8 mouse cellular contexts compared by ENCODE assay signal in genomic region chr17:35590410-35591218, GRCm38 (mm10). TPM values are rescaled to one million over a fixed set of nuclear protein-coding genes. Genes with fewer than 3 reads are reported as not detected.
A peak's percentile ranks its signal among the peaks of the same experiment; 100 is the strongest.
DNase-seq lines count a peak whose midpoint lies in the region; ATAC-seq and TF ChIP-seq lines count a peak whose summit lies in the region.

No protein-coding gene starts in this region.

- no peaks in the 10 kb centered on the region for H3K9me3 ChIP-seq in liver, embryonic 12.5 days (replicated peaks)
- no peaks in the 10 kb centered on the region for H3K9me3 ChIP-seq in midbrain, embryonic 16.5 days (replicated peaks; ENCODE audit: control insufficient read depth, low read length, poor library complexity, severe bottlenecking)

- no peaks in the 10 kb centered on the region for H3K36me3 ChIP-seq in liver, embryonic 12.5 days
- no peaks in the 10 kb centered on the region for H3K36me3 ChIP-seq in midbrain, embryonic 16.5 days (ENCODE audit: control insufficient read depth, insufficient read depth, low read length)
- H3K36me3 ChIP-seq in spleen, adult 2 months (ENCODE audit: control insufficient read depth, insufficient read depth, low read length): no peaks in the 10 kb centered on the region

- H3K4me2 ChIP-seq in liver, embryonic 12.5 days: no peak overlapping the region
- peak overlapping the region; percentile 25; the same call in 1 of the 2 replicates for H3K4me2 ChIP-seq in midbrain, embryonic 16.5 days (ENCODE audit: low read length)

- H3K27ac ChIP-seq in liver, embryonic 12.5 days: no peak overlapping the region
- H3K27ac ChIP-seq in midbrain, embryonic 16.5 days (ENCODE audit: low read length): peak overlapping the region; percentile 70
- no peak overlapping the region for H3K27ac ChIP-seq in spleen, adult 2 months (ENCODE audit: insufficient read depth, low read length)

- no peak overlapping the region for H3K4me3 ChIP-seq in liver, embryonic 12.5 days
- H3K4me3 ChIP-seq in midbrain, embryonic 16.5 days (ENCODE audit: low read depth, low read length): no peak overlapping the region
- no peak overlapping the region for H3K4me3 ChIP-seq in spleen, adult 2 months (ENCODE audit: extremely low read depth, insufficient read depth, insufficient read length)

- H3K4me1 ChIP-seq in liver, embryonic 12.5 days: no peaks in the 10 kb centered on the region
- no peaks in the 10 kb centered on the region for H3K4me1 ChIP-seq in midbrain, embryonic 16.5 days (ENCODE audit: control insufficient read depth, insufficient read depth, low read length)
- no peaks in the 10 kb centered on the region for H3K4me1 ChIP-seq in spleen, adult 2 months (ENCODE audit: control insufficient read depth, insufficient read depth, insufficient read length)

- peak; percentile 68; the same call in 1 of the 2 replicates for TF ChIP-seq CTCF in spleen, adult 2 months (IDR thresholded peaks at IDR 0.05; ENCODE audit: extremely low read depth, insufficient read depth, insufficient read length, insufficient replicate concordance)

- ATAC-seq in liver, embryonic 12.5 days: no peak
- ATAC-seq in midbrain, embryonic 16.5 days: peak; percentile 92

- peaks cover 9% of the 10 kb centered on the region; the same call in 1 of the 2 replicates for H3K27me3 ChIP-seq in liver, embryonic 12.5 days (replicated peaks)
- no peaks in the 10 kb centered on the region for H3K27me3 ChIP-seq in midbrain, embryonic 16.5 days (ENCODE audit: control insufficient read depth, insufficient read depth, low read depth, low read length)
- no peaks in the 10 kb centered on the region for H3K27me3 ChIP-seq in spleen, adult 2 months (ENCODE audit: control insufficient read depth, insufficient read depth, low read length)

- 41% methylated on average over 21 of the region's 21 CpGs for WGBS in liver, embryonic 12.5 days (ENCODE audit: insufficient replicate concordance)
- 55% methylated on average over 21 of the region's 21 CpGs for WGBS in midbrain, embryonic 16.5 days
- WGBS in spleen, adult 2 months: 24% methylated on average over 21 of the region's 21 CpGs

- intact Hi-C loops in left cerebral cortex, postnatal 4 days (cut with DNase I): loop anchor here (5.0 kb wide), 1 partner anchor 42 kb away; no protein-coding TSS in a partner anchor

- no peak for TF ChIP-seq POLR2A in spleen, adult 2 months (IDR thresholded peaks at IDR 0.05; ENCODE audit: low read depth, low read length)

- no peak overlapping the region for H3K9ac ChIP-seq in liver, embryonic 12.5 days
- no peak overlapping the region for H3K9ac ChIP-seq in midbrain, embryonic 16.5 days (ENCODE audit: low read depth, low read length)

- DNase-seq in liver: peak; percentile 61
- peak; percentile 76 for DNase-seq in embryo, embryonic 10 days (ENCODE audit: low spot score)
- peak; percentile 84 for DNase-seq in gastrocnemius, postnatal 10 days
- DNase-seq in kidney, adult 11 months: peak; percentile 42
- DNase-seq in left cerebral cortex, postnatal 4 days: peak; percentile 82
- DNase-seq in spleen, adult 2 months (ENCODE audit: low read depth in 1 of 2, low spot score in 2 of 2): peak; percentile 33 to 43

RNA-seq across cellular contexts. Expression of gene Sfta2, which starts 10.7 kb away (rescaled TPM):
- not detected in 2 replicates for polyA plus RNA-seq in liver, embryonic 12.5 days (2016; fragmentation: Nextera tagmentation; extraction: Ambion mirVana)
- total RNA-seq in gastrocnemius, postnatal 10 days (2021): not detected
- not detected for total RNA-seq in left cerebral cortex, postnatal 4 days (2021)
- not detected in 2 replicates for polyA plus RNA-seq in midbrain, embryonic 16.5 days (2015; fragmentation: Nextera tagmentation; extraction: Ambion mirVana)
- polyA plus RNA-seq in spleen, adult 2 months (2012; rRNA removed): not detected in 2 replicates

RNA-seq across cellular contexts. Expression of gene 2300002M23Rik, which starts 23.4 kb away (rescaled TPM):
- not detected in 2 replicates for polyA plus RNA-seq in liver, embryonic 12.5 days (2016; fragmentation: Nextera tagmentation; extraction: Ambion mirVana)
- not detected for total RNA-seq in gastrocnemius, postnatal 10 days (2021)
- not detected for total RNA-seq in left cerebral cortex, postnatal 4 days (2021)
- not detected in 2 replicates for polyA plus RNA-seq in midbrain, embryonic 16.5 days (2015; fragmentation: Nextera tagmentation; extraction: Ambion mirVana)
- not detected in 2 replicates for polyA plus RNA-seq in spleen, adult 2 months (2012; rRNA removed)

RNA-seq across cellular contexts. Expression of gene Gm9573, which starts 35.8 kb away (rescaled TPM):
- not detected in 2 replicates for polyA plus RNA-seq in liver, embryonic 12.5 days (2016; fragmentation: Nextera tagmentation; extraction: Ambion mirVana)
- not detected for total RNA-seq in gastrocnemius, postnatal 10 days (2021)
- total RNA-seq in left cerebral cortex, postnatal 4 days (2021): not detected
- polyA plus RNA-seq in midbrain, embryonic 16.5 days (2015; fragmentation: Nextera tagmentation; extraction: Ambion mirVana): not detected in 2 replicates
- polyA plus RNA-seq in spleen, adult 2 months (2012; rRNA removed): not detected in 2 replicates

RNA-seq across cellular contexts. Expression of gene Cdsn, which starts 38.7 kb away (rescaled TPM):
- polyA plus RNA-seq in liver, embryonic 12.5 days (2016; fragmentation: Nextera tagmentation; extraction: Ambion mirVana): not detected in 2 replicates
- under 1 TPM; 0.14 to 0.19 TPM for total RNA-seq in gastrocnemius, postnatal 10 days (2021)
- under 1 TPM; 0.26 to 0.36 TPM for total RNA-seq in left cerebral cortex, postnatal 4 days (2021)
- 0.07 and 0.09 TPM in 2 replicates for polyA plus RNA-seq in midbrain, embryonic 16.5 days (2015; fragmentation: Nextera tagmentation; extraction: Ambion mirVana)
- 0.13 and 0.18 TPM in 2 replicates for polyA plus RNA-seq in spleen, adult 2 months (2012; rRNA removed)

RNA-seq across cellular contexts. Expression of gene Mucl3, which starts 52.9 kb away (rescaled TPM):
- polyA plus RNA-seq in liver, embryonic 12.5 days (2016; fragmentation: Nextera tagmentation; extraction: Ambion mirVana): 0.05 TPM in 1 of 2 replicates, not detected in the other
- not detected for total RNA-seq in gastrocnemius, postnatal 10 days (2021)
- total RNA-seq in left cerebral cortex, postnatal 4 days (2021): not detected
- 0.07 and 0.14 TPM in 2 replicates for polyA plus RNA-seq in midbrain, embryonic 16.5 days (2015; fragmentation: Nextera tagmentation; extraction: Ambion mirVana)
- not detected in 2 replicates for polyA plus RNA-seq in spleen, adult 2 months (2012; rRNA removed)
